Mouse (Mus musculus) liver, embryonic 12.5 days (tissue): ENCODE results near the gene Sertad1. TPM values are rescaled to one million over a fixed set of nuclear protein-coding genes. Genes with fewer than 3 reads are reported as not detected.

ENCODE experiments used
- ATAC-seq: fragments of 200-750 bp; cut with Nextera tagmentation; 2 replicates; pipeline ENCODE4 v1.8.0; 2017; ENCODE audit warnings: moderate number of reproducible peaks, mild to moderate bottlenecking, moderate library complexity
- H3K27ac ChIP-seq: fragments of 300-500 bp; sonication (generic); 2 replicates; pipeline ENCODE4 v1.5.1; 2016; ENCODE audit warnings: mild to moderate bottlenecking
- H3K27me3 ChIP-seq: fragments of 300-500 bp; sonication (generic); replicated peaks from 2 replicates; pipeline ENCODE4 v1.6.1; 2016; ENCODE audit warnings: mild to moderate bottlenecking, moderate library complexity
- H3K36me3 ChIP-seq: fragments of 300-500 bp; sonication (generic); 2 replicates; pipeline ENCODE4 v1.6.1; 2016; ENCODE audit warnings: mild to moderate bottlenecking, moderate library complexity
- H3K4me1 ChIP-seq: fragments of 300-500 bp; sonication (generic); 2 replicates; pipeline ENCODE4 v1.6.1; 2016
- H3K4me2 ChIP-seq: fragments of 300-500 bp; sonication (generic); 2 replicates; pipeline ENCODE4 v1.6.1; 2016; ENCODE audit warnings: mild to moderate bottlenecking, moderate library complexity
- H3K4me3 ChIP-seq: fragments of 300-500 bp; sonication (generic); 2 replicates; pipeline ENCODE4 v1.5.1; 2016; ENCODE audit warnings: mild to moderate bottlenecking, moderate library complexity
- H3K9ac ChIP-seq: fragments of 300-500 bp; sonication (generic); 2 replicates; pipeline ENCODE4 v1.6.1; 2016; ENCODE audit warnings: mild to moderate bottlenecking, moderate library complexity
- H3K9me3 ChIP-seq: fragments of 300-500 bp; sonication (generic); replicated peaks from 2 replicates; pipeline ENCODE4 v1.6.1; 2016; ENCODE audit warnings: mild to moderate bottlenecking, moderate library complexity
- WGBS: fragments of 180-500 bp; shearing (Covaris S2); methylation state at CpG from one replicate; pipeline ENCODE4 v1.1.7; 2016; ENCODE audit not compliant: insufficient replicate concordance; 5-methylcytosine and 5-hydroxymethylcytosine counted together
- polyA plus RNA-seq: library from polyadenylated mRNA; unstranded; fragments of >200 nt; fragmentation: Nextera tagmentation; extraction: Ambion mirVana; gene quantifications from 2 replicates; pipeline ENCODE4 v1.2.1, GENCODE M21; 2016

Sertad1 gene
- polyA plus RNA-seq, 1 experiment from 2014 or later, result 20.9 TPM

DNA sequence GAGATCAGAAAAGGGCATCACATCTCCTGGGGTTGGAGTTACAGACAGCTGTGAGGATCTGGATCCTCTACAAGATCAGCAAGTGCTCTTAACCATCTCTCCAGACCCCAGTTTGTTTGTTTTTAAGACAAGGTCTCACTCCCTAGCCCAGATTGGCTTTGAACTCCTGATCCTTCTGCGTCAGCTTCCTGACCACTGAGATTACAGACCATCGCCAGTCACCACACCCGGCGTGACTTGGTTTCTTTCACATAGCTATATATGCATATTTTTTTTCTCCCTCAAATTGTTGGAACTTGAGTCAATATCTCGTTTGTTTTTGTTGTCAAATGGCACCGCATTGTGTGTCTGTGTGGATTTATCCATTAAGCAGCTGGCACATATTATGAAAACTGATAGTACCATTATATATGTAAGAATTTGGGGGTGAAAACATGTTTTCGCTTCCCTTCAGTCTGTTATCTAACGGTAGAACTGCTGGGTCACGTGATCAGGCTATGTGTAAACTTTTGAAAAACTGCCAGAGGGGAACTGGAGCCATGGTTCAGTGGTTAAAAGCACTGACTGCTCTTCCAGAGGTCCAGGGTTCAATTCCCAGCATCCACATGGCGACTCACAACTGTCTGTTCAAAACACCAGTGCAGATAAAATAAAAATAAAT lies 32.1 kb upstream of the Sertad1 start:
- H3K4me1 ChIP-seq, result peaks cover 98% of the 10 kb centered on the region
- peak overlapping the region; percentile 49 for H3K9ac ChIP-seq
- H3K27me3 ChIP-seq, result no peaks in the 10 kb centered on the region
- no peaks in the 10 kb centered on the region for H3K9me3 ChIP-seq
- WGBS, result 28% methylated on average over 10 of the region's 10 CpGs
- peak overlapping the region; percentile 74 for H3K4me2 ChIP-seq
- H3K27ac ChIP-seq, result peak overlapping the region; percentile 84
- H3K36me3 ChIP-seq, result peaks cover 98% of the 10 kb centered on the region
- peak overlapping the region; percentile 82 for H3K4me3 ChIP-seq
- ATAC-seq, result peak; percentile 46

DNA sequence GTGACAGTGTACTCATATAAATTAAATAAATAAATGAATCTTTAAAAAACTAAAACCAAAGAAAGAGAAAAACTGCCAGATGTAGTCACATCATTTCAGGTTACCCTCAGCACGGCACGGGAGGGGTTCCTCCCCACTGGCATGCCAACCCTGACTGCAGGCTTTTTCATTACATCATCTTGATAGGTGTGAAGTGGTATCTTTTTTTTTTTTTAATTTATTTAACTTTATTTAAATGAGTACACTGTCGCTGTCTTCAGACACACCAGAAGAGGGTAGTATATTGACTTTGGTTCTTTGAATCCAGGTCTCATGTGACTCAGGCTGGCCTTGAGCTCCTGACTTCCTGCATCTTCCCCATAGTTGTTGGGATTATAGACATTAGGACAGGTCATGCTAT lies 31.4 kb upstream of the Sertad1 start:
- Histone ChIP-seq H3K27ac (peak overlapping the region; percentile 84), H3K27me3 (no peaks in the 10 kb centered on the region), H3K9me3 (no peaks in the 10 kb centered on the region), H3K36me3 (peaks cover 98% of the 10 kb centered on the region), H3K9ac (peak overlapping the region; percentile 45), H3K4me1 (peaks cover 98% of the 10 kb centered on the region), H3K4me3 (peak overlapping the region; percentile 82; the same call in 1 of the 2 replicates), H3K4me2 (peak overlapping the region; percentile 74)
- no peak for ATAC-seq
- 71% methylated on average over 3 of the region's 3 CpGs for WGBS

DNA sequence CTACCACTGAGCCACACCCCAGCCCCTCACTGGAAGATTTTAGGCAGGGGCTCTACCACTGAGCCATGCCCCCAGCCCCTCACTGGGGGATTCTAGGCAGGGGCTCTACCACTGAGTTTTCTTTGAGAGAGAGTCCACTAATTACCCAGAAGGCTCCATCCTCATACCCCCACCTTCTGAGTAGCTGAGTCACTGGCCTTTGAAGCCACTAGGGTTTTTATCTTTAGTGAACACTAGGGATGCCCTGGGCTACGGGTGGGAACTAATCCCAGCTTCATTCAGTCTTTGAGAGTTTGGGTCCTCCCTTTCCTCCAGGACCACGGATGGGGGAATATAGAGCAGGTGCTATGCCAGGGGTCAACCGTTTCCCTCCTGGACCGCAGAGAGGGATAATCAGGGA lies 28.1 kb upstream of the Sertad1 start:
- ATAC-seq, result peak; percentile 76
- Histone ChIP-seq H3K4me2 (peak overlapping the region; percentile 36), H3K27me3 (no peaks in the 10 kb centered on the region), H3K27ac (peak overlapping the region; percentile 78), H3K36me3 (peaks cover 100% of the 10 kb centered on the region), H3K4me3 (no peak overlapping the region), H3K9ac (peak overlapping the region; percentile 37; the same call in 1 of the 2 replicates), H3K4me1 (peaks cover 70% of the 10 kb centered on the region), H3K9me3 (no peaks in the 10 kb centered on the region)
- WGBS, result 70% methylated on average over 4 of the region's 4 CpGs

DNA sequence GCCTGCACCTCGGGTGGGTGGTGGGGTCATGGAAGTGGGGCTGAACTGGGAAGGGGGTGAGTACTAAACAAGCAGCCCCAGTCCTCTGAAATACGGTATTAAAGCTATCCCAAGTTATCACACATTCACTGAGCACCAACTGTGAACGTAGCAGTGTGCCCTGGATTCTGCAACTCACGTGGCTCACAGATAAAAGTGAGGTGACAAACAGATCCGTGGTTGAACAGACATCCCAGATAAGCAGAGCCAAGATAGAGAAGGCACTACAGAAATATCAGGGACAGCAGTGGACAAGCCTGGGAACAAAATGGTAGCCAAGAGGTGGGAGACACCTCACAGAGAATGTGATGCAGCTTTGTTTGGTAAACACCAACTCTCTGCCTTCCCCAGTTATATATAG lies 27.1 kb upstream of the Sertad1 start:
- H3K27me3 ChIP-seq, result no peaks in the 10 kb centered on the region
- H3K27ac ChIP-seq, result peak overlapping the region; percentile 78
- 0 out of 2 replicates have a peak, but pooled peaks have one; percentile 24 for ATAC-seq
- peaks cover 100% of the 10 kb centered on the region for H3K36me3 ChIP-seq
- no peak overlapping the region for H3K4me2 ChIP-seq
- H3K9me3 ChIP-seq, result no peaks in the 10 kb centered on the region
- H3K9ac ChIP-seq, result no peak overlapping the region
- 42% methylated on average over 5 of the region's 5 CpGs for WGBS
- no peak overlapping the region for H3K4me3 ChIP-seq
- peaks cover 59% of the 10 kb centered on the region for H3K4me1 ChIP-seq

DNA sequence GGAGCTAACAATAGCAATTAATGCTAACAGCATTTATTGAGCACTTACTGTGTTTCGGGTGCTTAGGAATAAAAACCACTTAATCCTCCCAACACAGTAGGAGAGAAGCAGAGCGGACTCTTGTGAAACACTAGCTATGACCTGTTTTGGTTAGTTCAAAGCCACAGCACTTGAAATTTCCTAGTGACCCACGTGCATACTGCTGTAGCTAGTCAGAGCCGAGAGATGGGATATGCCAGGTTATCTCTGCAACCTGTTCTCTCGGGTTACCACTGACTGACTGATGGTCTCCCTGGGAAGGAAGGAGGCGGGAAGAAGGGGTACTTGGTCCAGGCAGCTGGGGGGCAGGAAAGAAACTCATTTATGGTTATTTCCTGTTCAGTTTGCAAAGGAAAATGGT lies 26.2 kb upstream of the Sertad1 start:
- no peaks in the 10 kb centered on the region for H3K9me3 ChIP-seq
- 67% methylated on average over 6 of the region's 6 CpGs for WGBS
- no peak overlapping the region for H3K4me3 ChIP-seq
- peaks cover 51% of the 10 kb centered on the region for H3K4me1 ChIP-seq
- H3K4me2 ChIP-seq, result 0 out of 2 replicates have a peak overlapping the region, but pooled peaks have one; percentile 1
- H3K27ac ChIP-seq, result 0 out of 2 replicates have a peak overlapping the region, but pooled peaks have one; percentile 14
- peaks cover 100% of the 10 kb centered on the region for H3K36me3 ChIP-seq
- no peaks in the 10 kb centered on the region for H3K27me3 ChIP-seq
- no peak for ATAC-seq
- no peak overlapping the region for H3K9ac ChIP-seq

DNA sequence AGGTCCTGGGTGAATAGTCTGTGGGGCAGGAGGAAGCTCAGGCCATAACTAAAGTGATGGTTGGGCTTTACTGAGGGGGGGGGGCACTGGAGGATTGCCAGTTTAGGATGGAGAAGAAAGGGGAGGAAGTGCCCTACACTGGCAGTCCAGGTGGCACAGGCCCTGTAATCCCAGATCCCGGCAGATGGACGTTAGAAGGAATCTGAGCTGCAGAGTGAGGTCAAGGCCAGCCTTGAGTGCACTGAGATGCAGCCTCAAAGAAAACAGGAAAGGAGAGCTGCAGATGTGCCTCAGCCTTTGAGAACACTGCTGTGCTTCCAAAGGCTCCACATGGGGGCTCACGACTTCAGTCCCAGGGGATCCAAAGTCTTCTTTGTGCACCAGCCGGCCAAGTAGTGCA lies 19.1 kb upstream of the Sertad1 start:
- H3K9ac ChIP-seq, result no peak overlapping the region
- no peaks in the 10 kb centered on the region for H3K27me3 ChIP-seq
- WGBS, result 76% methylated on average over 4 of the region's 4 CpGs
- no peak overlapping the region for H3K4me2 ChIP-seq
- no peaks in the 10 kb centered on the region for H3K9me3 ChIP-seq
- peaks cover 53% of the 10 kb centered on the region for H3K36me3 ChIP-seq
- no peak overlapping the region for H3K4me3 ChIP-seq
- peaks cover 21% of the 10 kb centered on the region for H3K4me1 ChIP-seq
- ATAC-seq, result no peak
- peak overlapping the region; percentile 27; the same call in 1 of the 2 replicates for H3K27ac ChIP-seq

DNA sequence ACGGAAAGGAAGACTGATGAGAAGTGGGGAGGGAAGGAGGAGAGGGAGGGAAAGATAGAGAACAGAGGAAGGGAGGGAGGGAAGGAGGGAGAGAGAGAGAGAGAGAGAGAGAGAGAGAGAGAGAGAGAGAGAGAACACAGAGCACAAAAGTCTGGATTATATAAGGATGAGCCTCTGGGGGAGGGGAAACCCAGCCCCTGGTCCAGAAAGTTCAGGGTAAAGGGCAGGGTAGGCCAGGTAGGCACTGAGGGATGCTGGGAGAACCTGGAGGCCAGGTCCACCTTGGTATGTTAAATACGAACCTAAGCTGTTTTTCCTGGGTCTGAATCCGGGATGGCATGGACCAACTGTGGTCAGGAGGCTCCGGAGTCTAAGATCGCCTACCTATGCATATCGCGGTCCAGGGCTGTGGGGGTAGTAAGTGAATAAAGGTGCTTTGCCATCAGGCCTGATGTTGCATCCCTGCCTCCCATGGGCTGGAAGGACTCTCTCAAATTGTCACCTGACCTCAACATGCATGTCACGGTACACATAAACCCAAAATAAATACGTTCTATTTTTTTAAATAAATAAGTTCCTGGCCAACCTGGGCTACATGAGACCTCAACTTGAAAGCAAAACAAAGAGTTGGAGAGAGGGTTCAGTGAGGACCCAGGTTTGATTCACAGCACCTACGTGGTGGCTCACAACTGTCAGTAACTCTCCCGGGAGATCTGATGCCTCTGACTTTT lies 15.2 kb upstream of the Sertad1 start:
- Histone ChIP-seq H3K9me3 (no peaks in the 10 kb centered on the region), H3K36me3 (peaks cover 24% of the 10 kb centered on the region), H3K27ac (peak overlapping the region; percentile 88), H3K9ac (no peak overlapping the region), H3K4me3 (no peak overlapping the region), H3K4me2 (peak overlapping the region; percentile 76), H3K4me1 (peaks cover 38% of the 10 kb centered on the region), H3K27me3 (no peaks in the 10 kb centered on the region)
- no peak for ATAC-seq
- 86% methylated on average over 11 of the region's 11 CpGs for WGBS

DNA sequence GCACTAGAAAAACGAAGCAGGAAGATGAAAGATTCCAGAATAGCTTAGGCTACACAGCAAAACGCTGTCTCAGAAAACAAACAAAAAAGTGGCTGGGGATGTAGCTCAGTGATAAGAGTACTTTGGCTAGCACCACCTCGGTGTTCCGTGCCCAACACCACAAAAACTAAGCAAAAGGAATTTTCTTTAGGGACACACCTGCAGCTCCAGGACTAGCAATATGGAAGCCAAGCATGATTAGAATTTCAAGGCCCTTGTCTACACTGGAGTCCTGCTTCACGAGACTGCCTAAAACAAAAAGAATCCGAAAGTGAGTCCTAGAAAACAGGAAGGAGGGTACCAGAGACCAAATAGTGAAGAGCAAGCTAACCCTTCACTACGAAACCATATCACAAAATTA lies 14.1 kb upstream of the Sertad1 start:
- Histone ChIP-seq H3K4me1 (peaks cover 44% of the 10 kb centered on the region), H3K9ac (peak overlapping the region; percentile 92), H3K27me3 (no peaks in the 10 kb centered on the region), H3K9me3 (no peaks in the 10 kb centered on the region), H3K36me3 (peaks cover 24% of the 10 kb centered on the region), H3K4me3 (peak overlapping the region; percentile 86), H3K27ac (peak overlapping the region; percentile 88), H3K4me2 (peak overlapping the region; percentile 76)
- ATAC-seq, result no peak
- WGBS, result 8% methylated on average over 7 of the region's 7 CpGs

DNA sequence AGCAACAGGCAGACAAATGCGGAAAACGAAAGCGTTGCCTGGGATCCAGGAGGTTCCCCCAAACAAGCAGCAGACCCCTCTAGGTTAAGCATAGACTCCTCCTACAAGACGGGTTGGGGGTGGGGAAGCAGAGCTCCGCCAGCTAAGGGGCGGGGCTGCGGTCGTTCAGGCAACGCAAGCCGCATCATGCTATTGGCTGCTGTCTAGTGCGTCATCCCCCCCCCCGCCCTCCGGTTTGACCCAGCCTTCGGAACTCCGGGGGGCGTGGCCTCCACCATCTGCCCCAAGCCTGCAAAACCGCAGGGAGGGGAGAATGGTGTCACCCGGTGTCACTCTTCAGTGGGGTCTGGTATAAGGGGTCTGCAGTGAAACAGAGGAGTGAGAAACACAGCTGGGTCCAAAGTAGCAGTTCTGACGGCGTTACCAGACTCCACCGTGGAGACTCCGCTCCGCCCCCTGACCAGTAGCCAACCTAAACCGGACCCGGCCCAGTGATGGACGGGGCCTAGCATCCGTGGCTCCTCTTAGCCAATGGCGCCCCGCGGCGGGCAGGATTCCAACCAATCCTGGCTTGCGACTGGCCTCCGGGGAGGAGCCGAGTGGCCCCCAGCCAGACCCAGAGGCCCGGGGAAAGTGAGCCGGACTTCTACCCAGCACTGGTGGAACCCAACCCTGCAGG lies 13.4 kb upstream of the Sertad1 start, which contains the start of gene Sertad3:
Sertad3 (plus strand) TSS at position 613 of the 679 bp plus-strand sequence.
- H3K4me1 ChIP-seq, result peaks cover 49% of the 10 kb centered on the region
- peaks cover 28% of the 10 kb centered on the region for H3K36me3 ChIP-seq
- peak within 1 kb of the TSS; percentile 92 for H3K9ac ChIP-seq
- ATAC-seq, result peak; percentile 87
- under 1% methylated on average over 36 of the region's 36 CpGs for WGBS
- H3K4me3 ChIP-seq, result peak within 1 kb of the TSS; percentile 86
- H3K4me2 ChIP-seq, result peak within 1 kb of the TSS; percentile 76
- no peaks in the 10 kb centered on the region for H3K9me3 ChIP-seq
- no peaks in the 10 kb centered on the region for H3K27me3 ChIP-seq
- peak within 1 kb of the TSS; percentile 95 for H3K27ac ChIP-seq

DNA sequence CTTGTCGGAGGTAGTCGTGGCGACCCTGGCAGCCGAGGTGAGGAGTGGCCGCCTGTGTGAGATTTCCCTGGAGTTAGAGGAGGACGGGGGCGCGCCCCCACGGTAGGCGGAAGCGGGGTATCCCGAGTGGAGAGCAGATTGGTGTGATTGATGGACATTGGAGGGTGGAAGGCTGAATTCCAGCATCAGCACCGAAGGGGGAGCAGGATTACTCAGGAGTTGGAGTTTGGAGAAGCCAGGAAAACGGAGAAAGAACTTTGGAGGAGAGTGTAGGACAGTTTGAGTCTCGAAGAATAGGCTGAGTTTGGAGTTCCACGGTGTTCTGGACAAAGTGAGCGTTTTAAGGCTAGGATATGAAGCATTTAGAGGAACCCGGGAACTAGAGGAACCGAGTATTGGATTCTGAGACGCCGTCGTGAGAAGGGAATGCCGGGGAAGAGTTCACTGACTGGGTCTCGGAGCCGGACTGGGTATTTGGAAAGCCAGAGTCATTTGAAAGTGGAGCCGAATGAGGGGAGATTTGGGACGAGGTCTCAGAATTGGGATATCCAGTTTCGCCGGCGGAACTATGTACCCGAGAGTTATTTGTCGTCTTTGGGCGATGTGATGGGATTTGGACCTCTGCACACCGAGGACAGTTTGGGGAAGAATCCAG lies 12.7 kb upstream of the Sertad1 start:
- peaks cover 55% of the 10 kb centered on the region for H3K4me1 ChIP-seq
- peak overlapping the region; percentile 92 for H3K9ac ChIP-seq
- no peaks in the 10 kb centered on the region for H3K27me3 ChIP-seq
- peak overlapping the region; percentile 76 for H3K4me2 ChIP-seq
- ATAC-seq, result no peak
- under 1% methylated on average over 34 of the region's 34 CpGs for WGBS
- peak overlapping the region; percentile 95 for H3K27ac ChIP-seq
- peak overlapping the region; percentile 86 for H3K4me3 ChIP-seq
- H3K9me3 ChIP-seq, result no peaks in the 10 kb centered on the region
- peaks cover 30% of the 10 kb centered on the region for H3K36me3 ChIP-seq

DNA sequence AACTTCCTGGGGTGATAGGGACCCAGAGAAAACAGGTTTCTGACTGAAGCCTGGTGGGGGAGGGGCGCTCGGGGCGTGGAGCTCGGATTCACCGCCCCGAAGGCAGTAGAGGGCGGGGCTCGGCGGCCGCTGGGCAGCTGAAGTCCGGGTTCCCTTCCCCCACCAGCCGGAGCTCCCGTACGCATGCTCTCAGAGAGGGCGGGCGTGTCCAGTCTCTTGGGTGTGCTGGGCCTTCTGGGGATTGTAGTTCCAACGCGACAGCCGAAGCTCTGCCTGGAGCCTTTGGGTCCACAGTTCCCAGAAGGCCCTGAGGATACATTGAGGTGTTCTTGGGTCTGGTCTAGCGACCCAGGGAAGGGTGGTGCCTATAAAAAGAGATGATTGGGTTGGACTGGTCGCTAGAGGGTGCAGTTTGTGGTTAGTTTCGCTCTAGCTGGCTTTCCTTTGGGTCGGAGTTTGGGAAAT lies 12.2 kb upstream of the Sertad1 start:
- Histone ChIP-seq H3K4me3 (peak overlapping the region; percentile 86), H3K4me1 (peaks cover 61% of the 10 kb centered on the region)
- ATAC-seq, result peak; percentile 91

More for the DNA sequence above, 12.2 kb upstream of the Sertad1 start:
- WGBS, result under 1% methylated on average over 23 of the region's 23 CpGs
- H3K27me3 ChIP-seq, result no peaks in the 10 kb centered on the region
- H3K9me3 ChIP-seq, result no peaks in the 10 kb centered on the region
- H3K36me3 ChIP-seq, result peaks cover 30% of the 10 kb centered on the region
- peak overlapping the region; percentile 92 for H3K9ac ChIP-seq
- peak overlapping the region; percentile 95 for H3K27ac ChIP-seq
- H3K4me2 ChIP-seq, result peak overlapping the region; percentile 76
